In the genomic region with DNA sequence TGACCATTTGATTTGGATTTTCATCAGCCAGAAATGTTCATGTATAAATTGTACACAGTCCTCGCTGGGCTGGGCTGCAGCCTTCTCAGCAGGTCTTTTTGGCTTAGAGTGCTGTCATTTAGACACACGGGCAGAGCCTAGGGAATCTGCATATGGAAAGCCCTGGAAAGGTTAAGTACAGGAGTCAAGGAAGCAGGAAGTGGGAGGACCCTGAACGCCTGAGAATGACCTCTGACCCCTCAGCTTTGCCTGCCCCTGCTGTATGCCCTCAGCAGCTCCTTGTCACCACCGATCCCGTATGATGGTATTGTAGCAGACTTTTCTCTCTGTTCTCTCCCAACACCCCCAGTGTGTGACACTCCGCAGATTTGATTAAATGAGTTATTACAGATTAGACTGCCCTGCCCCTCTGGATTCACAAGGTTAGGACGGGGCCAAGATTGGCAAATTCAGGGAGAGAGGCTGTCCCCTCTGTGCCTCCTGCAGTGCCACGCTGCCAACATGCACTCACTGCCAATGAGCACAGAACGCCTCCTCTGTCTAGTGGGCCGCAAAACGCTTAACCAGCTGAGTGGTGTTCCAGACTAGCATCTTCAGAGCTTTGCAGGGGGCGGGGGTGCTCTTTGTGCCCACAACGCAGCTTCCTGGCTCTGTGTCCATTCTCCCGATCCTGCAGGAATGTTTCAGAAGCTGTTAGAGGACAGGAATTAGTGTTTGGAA, we compare ENCODE assay signal across 8 mouse cellular contexts. TPM values are rescaled to one million over a fixed set of nuclear protein-coding genes. Genes with fewer than 3 reads are reported as not detected.
DNase-seq lines count a peak whose midpoint lies in the region; ATAC-seq lines count a peak whose summit lies in the region.

No protein-coding gene starts in this region.

- ATAC-seq in embryonic facial prominence, embryonic 14.5 days (ENCODE audit: low read depth): peak; percentile 28
- ATAC-seq in heart, embryonic 12.5 days (ENCODE audit: insufficient number of reproducible peaks, low FRiP score): 0 out of 2 replicates have a peak, but pooled peaks have one; percentile 7
- ATAC-seq in liver, embryonic 13.5 days (ENCODE audit: low read depth): peak; percentile 7; the same call in 1 of the 2 replicates
- ATAC-seq in neural tube, embryonic 15.5 days (ENCODE audit: low FRiP score): peak; percentile 84
- ATAC-seq in activated CD4-positive, CD25-positive, alpha-beta regulatory T cell, adult 4 months: no peak

- peak overlapping the region; percentile 62 for H3K9ac ChIP-seq in embryonic facial prominence, embryonic 14.5 days (ENCODE audit: low read depth, low read length)
- peak overlapping the region; percentile 49 for H3K9ac ChIP-seq in heart, embryonic 12.5 days
- H3K9ac ChIP-seq in liver, embryonic 13.5 days: peak overlapping the region; percentile 49
- peak overlapping the region; percentile 35 for H3K9ac ChIP-seq in neural tube, embryonic 15.5 days (replicated peaks)

- H3K9me3 ChIP-seq in embryonic facial prominence, embryonic 14.5 days (ENCODE audit: control insufficient read depth, low read length): no peaks in the 10 kb centered on the region
- no peaks in the 10 kb centered on the region for H3K9me3 ChIP-seq in heart, embryonic 12.5 days (replicated peaks)
- no peaks in the 10 kb centered on the region for H3K9me3 ChIP-seq in liver, embryonic 13.5 days (replicated peaks)
- no peaks in the 10 kb centered on the region for H3K9me3 ChIP-seq in neural tube, embryonic 15.5 days (replicated peaks)

- peak overlapping the region; percentile 92 for H3K27ac ChIP-seq in embryonic facial prominence, embryonic 14.5 days (replicated peaks; ENCODE audit: low read depth, low read length)
- H3K27ac ChIP-seq in heart, embryonic 12.5 days (ENCODE audit: poor library complexity, severe bottlenecking): peak overlapping the region; percentile 88
- peak overlapping the region; percentile 61 for H3K27ac ChIP-seq in liver, embryonic 13.5 days
- H3K27ac ChIP-seq in neural tube, embryonic 15.5 days (replicated peaks): peak overlapping the region; percentile 93

- peak overlapping the region; percentile 29 for H3K4me3 ChIP-seq in embryonic facial prominence, embryonic 14.5 days (ENCODE audit: low read depth, low read length)
- H3K4me3 ChIP-seq in heart, embryonic 12.5 days: peak overlapping the region; percentile 22
- H3K4me3 ChIP-seq in liver, embryonic 13.5 days (replicated peaks): peak overlapping the region; percentile 24
- H3K4me3 ChIP-seq in neural tube, embryonic 15.5 days (replicated peaks): peak overlapping the region; percentile 32

- H3K36me3 ChIP-seq in embryonic facial prominence, embryonic 14.5 days (ENCODE audit: control insufficient read depth, insufficient read depth, low read length): no peaks in the 10 kb centered on the region
- no peaks in the 10 kb centered on the region for H3K36me3 ChIP-seq in heart, embryonic 12.5 days
- H3K36me3 ChIP-seq in liver, embryonic 13.5 days: no peaks in the 10 kb centered on the region
- no peaks in the 10 kb centered on the region for H3K36me3 ChIP-seq in neural tube, embryonic 15.5 days

- DNase-seq in urinary bladder, postnatal 14 days (ENCODE audit: low spot score): peak; percentile 38
- no peak for DNase-seq in urinary bladder, adult 2 months (ENCODE audit: low spot score)
- peak; percentile 51 for DNase-seq in embryonic facial prominence, embryonic 14.5 days (ENCODE audit: low spot score)
- peak; percentile 31 to 79 for DNase-seq in kidney, postnatal 25 days
- no peak for DNase-seq in liver, embryonic 13.5 days

- peaks cover 26% of the 10 kb centered on the region for H3K4me1 ChIP-seq in embryonic facial prominence, embryonic 14.5 days (ENCODE audit: control insufficient read depth, insufficient read depth, low read length)
- peaks cover 34% of the 10 kb centered on the region for H3K4me1 ChIP-seq in heart, embryonic 12.5 days (replicated peaks)
- H3K4me1 ChIP-seq in liver, embryonic 13.5 days (replicated peaks): peaks cover 32% of the 10 kb centered on the region
- H3K4me1 ChIP-seq in neural tube, embryonic 15.5 days: peaks cover 22% of the 10 kb centered on the region

- H3K27me3 ChIP-seq in embryonic facial prominence, embryonic 14.5 days (replicated peaks; ENCODE audit: control insufficient read depth, insufficient read depth, low read length): no peaks in the 10 kb centered on the region
- no peaks in the 10 kb centered on the region for H3K27me3 ChIP-seq in heart, embryonic 12.5 days (replicated peaks)
- H3K27me3 ChIP-seq in liver, embryonic 13.5 days: peaks cover 3% of the 10 kb centered on the region; the same call in 1 of the 2 replicates
- H3K27me3 ChIP-seq in neural tube, embryonic 15.5 days (replicated peaks): no peaks in the 10 kb centered on the region

- H3K4me2 ChIP-seq in embryonic facial prominence, embryonic 14.5 days (ENCODE audit: low read depth, low read length): peak overlapping the region; percentile 67
- H3K4me2 ChIP-seq in heart, embryonic 12.5 days: peak overlapping the region; percentile 65
- peak overlapping the region; percentile 53 for H3K4me2 ChIP-seq in liver, embryonic 13.5 days
- H3K4me2 ChIP-seq in neural tube, embryonic 15.5 days: peak overlapping the region; percentile 63

- 22% methylated on average over 14 of the region's 14 CpGs for WGBS in embryonic facial prominence, embryonic 14.5 days
- 31% methylated on average over 14 of the region's 14 CpGs for WGBS in heart, embryonic 12.5 days
- WGBS in liver, embryonic 13.5 days (ENCODE audit: insufficient replicate concordance): 39% methylated on average over 14 of the region's 14 CpGs
- WGBS in neural tube, embryonic 15.5 days: 28% methylated on average over 14 of the region's 14 CpGs

RNA-seq across cellular contexts. Expression of gene Asprv1, which starts 43.5 kb away (rescaled TPM):
- 0.39 and 0.56 TPM in 2 replicates for polyA plus RNA-seq in urinary bladder, adult 2 months (2012; rRNA removed)
- polyA plus RNA-seq in embryonic facial prominence, embryonic 14.5 days (2014; fragmentation: Nextera tagmentation; extraction: Ambion mirVana): 37.1 and 74.1 TPM in 2 replicates
- polyA plus RNA-seq in heart, embryonic 12.5 days (2016; fragmentation: Nextera tagmentation; extraction: Ambion mirVana): 0.10 and 0.12 TPM in 2 replicates
- polyA plus RNA-seq in liver, embryonic 13.5 days (2015; fragmentation: Nextera tagmentation; extraction: Ambion mirVana): 0.25 and 0.29 TPM in 2 replicates
- polyA plus RNA-seq in neural tube, embryonic 15.5 days (2015; fragmentation: Nextera tagmentation; extraction: Ambion mirVana): 1.5 and 1.8 TPM in 2 replicates
- polyA plus RNA-seq in activated CD4-positive, CD25-positive, alpha-beta regulatory T cell, adult 4 months (2017; shearing (Covaris generic)): under 1 TPM; 0.29 to 0.31 TPM

RNA-seq across cellular contexts. Expression of gene Pcbp1, which starts 58.3 kb away (rescaled TPM):
- polyA plus RNA-seq in urinary bladder, adult 2 months (2012; rRNA removed): 153 and 183 TPM in 2 replicates
- polyA plus RNA-seq in embryonic facial prominence, embryonic 14.5 days (2014; fragmentation: Nextera tagmentation; extraction: Ambion mirVana): 397 and 402 TPM in 2 replicates
- 415 and 416 TPM in 2 replicates for polyA plus RNA-seq in heart, embryonic 12.5 days (2016; fragmentation: Nextera tagmentation; extraction: Ambion mirVana)
- 327 and 339 TPM in 2 replicates for polyA plus RNA-seq in liver, embryonic 13.5 days (2015; fragmentation: Nextera tagmentation; extraction: Ambion mirVana)
- 331 and 342 TPM in 2 replicates for polyA plus RNA-seq in neural tube, embryonic 15.5 days (2015; fragmentation: Nextera tagmentation; extraction: Ambion mirVana)
- 10 to 100 TPM; 35.3 to 39.2 TPM for polyA plus RNA-seq in activated CD4-positive, CD25-positive, alpha-beta regulatory T cell, adult 4 months (2017; shearing (Covaris generic))

Comparison
In these comparisons a context has a peak if more than half of its experiments do, and no peak if none do; other contexts are left out.
1. DNase-seq: peak in urinary bladder, postnatal 14 days (single experiment), embryonic facial prominence, embryonic 14.5 days (single experiment) and kidney, postnatal 25 days (2 of 2); none in urinary bladder, adult 2 months (single experiment) and liver, embryonic 13.5 days (single experiment).
2. RNA of gene Asprv1, which starts 43.5 kb away (polyA plus RNA-seq): 37.1 to 74.1 TPM in embryonic facial prominence, embryonic 14.5 days; 1.5 to 1.8 TPM in neural tube, embryonic 15.5 days, 0.39 to 0.56 TPM in urinary bladder, adult 2 months, 0.29 to 0.31 TPM in activated CD4-positive, CD25-positive, alpha-beta regulatory T cell, adult 4 months, 0.25 to 0.29 TPM in liver, embryonic 13.5 days and 0.10 to 0.12 TPM in heart, embryonic 12.5 days; every median in the first group is over 10 times any median in the second.
3. Peak in every context shown above with its lines, with median percentiles within 50 percentile points of each other: H3K27ac ChIP-seq, H3K4me2 ChIP-seq, H3K4me3 ChIP-seq and H3K9ac ChIP-seq.